Mouse (Mus musculus) mature B cell (primary cell): Measurements from ENCODE around the gene Jmjd6.
"Not testable (repeated sequence)": the region's sequence is repeated elsewhere in the genome, so short reads cannot be mapped to it uniquely, and the experiment has no call there.

Experiments used
- in situ Hi-C: fragments of 300-500 bp; cut with MboI; formaldehyde crosslinking; loops from 2 replicates; pipeline ENCODE4 v1.14.3; 2019

Jmjd6 gene

DNA sequence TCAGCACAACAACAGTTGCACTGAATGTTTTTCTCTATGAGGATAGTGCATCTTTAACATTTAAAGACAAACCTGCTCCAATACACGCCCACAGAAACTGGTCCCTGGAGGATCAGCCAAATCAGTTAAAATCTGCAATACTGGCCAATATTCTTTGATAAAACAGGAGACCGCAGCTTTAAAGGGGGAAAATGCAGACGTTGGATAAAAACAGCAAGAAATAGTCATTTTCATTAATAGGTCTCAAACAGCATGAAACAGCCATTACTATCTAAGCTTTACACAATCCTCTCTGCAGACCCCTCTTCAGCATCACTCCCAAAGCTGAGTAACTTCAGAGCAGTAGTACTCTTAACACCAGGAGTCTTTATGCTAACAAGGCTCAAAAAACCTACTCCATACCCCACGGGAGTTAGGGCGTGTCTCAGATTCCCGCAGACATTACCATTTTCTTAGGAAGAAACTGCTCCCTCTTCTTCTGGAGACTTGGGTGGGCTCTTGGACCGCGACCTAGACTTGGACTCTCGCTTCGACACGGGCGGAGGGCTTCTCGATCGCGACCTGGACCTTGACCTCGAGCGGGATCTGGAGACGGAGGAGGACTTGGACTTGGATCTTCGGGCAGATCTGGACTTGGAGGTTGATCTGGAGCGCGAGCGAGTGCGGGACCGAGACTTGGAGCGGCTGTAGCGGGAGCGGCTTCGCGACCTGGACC lies 8.5 kb upstream of the Jmjd6 start:
- in situ Hi-C loops: no loop called here

DNA sequence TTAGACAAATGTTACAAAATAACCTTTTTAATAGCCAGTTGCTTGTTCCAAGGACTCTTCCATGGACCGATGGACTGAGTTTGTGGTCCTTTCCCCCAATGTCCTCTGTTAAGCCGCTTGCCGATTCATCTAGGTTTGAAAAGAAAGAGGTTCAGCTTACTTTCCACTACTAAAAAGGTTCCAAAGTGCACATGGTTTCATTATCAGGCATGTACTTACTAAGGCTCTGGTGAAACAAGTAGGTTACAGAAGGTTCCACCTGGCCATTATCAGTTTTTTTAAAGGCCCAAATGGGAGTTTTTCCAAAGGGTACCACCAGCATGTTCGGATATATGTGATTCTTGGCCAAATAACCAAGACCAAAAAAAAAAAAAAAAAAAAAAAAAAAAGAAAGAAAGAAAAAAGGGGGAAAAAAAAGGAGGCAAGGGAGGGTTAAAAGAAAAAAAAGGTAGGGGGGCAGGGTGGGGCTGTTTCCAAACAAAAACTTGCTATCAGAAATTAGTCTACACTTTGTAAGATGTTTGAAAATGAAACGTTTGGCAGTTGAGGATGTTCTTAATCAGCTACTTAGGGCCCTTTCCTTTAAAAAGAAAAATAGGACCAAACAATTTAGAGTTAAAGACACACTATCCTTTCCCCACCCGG lies 7.7 kb upstream of the Jmjd6 start:
- in situ Hi-C loops: no loop called here

DNA sequence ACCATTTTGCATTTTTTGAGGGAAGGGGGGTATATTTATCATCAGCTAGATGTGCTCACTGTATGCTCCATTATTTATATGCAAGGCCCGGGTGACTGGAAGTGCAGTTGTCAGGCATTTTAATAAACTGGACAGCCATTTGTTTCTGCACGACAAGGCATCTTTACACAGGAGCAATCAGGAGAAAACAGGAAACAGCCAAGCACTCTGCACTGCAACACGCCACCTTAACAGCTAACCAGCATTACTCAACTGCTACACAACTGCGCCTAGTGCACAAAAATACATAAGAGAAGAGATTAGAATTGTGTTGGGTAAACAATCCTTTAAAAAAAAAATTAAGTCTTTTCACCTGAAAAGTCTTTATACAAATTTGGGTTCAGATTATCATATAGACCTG lies 6.8 kb upstream of the Jmjd6 start:
- in situ Hi-C loops: no loop called here

DNA sequence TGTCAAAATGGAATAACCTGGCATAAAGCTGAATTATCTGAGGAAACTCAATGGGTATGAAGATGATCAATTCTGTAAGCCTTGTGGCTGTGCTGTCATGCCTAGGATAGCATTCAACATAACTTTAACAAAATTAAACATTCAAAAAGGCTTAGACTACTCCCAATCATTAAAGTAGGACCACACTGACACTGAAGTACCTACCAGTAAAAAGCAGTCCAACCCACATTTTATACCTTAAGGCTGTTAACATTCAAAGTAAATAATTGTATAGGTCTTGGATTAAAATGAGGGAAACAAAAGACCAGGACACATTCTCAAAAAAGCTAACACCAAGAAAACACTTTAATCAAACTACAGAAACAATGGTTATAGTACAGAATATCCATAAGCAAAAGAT lies 6.3 kb upstream of the Jmjd6 start:
- in situ Hi-C loops: no loop called here

DNA sequence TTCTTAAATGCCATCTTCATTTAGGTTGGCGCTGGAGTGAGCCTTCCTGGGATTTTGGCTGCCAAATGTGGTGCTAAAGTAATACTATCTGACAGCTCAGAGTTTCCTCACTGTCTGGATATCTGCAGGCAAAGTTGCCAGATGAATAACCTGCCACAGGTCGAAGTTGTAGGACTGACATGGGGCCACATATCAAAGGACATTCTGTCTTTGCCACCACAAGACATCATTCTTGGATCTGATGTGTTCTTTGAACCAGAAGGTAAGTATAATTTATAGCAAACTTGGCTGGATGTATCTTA lies 5.6 kb upstream of the Jmjd6 start:
- in situ Hi-C loops: not testable (repeated sequence)

DNA sequence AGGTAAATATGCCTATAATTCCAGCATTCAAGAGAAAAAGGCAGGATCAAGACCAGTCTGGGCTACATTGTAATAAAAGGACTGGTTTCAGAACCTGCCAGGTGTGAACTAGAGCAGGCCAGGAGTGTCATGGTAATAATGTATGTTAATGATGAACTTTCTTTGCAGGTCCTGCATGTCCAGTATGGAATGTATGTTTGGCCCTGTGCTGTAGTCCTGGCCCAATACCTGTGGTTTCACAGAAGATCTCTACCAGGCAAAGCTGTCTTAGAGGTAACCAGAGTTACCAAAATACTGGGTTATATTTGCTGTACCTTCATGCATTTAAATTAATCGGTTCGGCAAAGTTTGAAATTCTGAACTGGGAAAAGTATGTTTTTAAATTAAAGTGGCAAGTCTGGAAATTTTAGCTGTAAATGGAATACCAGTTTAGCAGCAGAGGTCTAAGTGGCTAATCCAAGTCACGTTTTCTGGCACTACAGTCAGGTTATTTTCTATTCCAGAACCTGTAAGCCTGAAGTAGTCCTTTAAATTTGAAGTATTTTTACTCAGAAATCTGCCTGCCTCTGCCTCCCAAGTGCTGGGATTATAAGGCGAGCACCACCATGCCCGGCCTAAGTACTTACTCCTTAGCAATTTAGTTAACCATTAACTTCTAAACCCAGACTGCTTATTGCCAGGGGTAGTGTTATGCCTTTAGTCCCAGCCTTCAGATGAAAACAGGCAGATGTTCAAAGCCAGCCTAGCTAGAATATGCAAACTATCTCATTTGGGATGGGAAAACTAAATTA lies 5.0 kb upstream of the Jmjd6 start:
- in situ Hi-C loops: no loop called here

DNA sequence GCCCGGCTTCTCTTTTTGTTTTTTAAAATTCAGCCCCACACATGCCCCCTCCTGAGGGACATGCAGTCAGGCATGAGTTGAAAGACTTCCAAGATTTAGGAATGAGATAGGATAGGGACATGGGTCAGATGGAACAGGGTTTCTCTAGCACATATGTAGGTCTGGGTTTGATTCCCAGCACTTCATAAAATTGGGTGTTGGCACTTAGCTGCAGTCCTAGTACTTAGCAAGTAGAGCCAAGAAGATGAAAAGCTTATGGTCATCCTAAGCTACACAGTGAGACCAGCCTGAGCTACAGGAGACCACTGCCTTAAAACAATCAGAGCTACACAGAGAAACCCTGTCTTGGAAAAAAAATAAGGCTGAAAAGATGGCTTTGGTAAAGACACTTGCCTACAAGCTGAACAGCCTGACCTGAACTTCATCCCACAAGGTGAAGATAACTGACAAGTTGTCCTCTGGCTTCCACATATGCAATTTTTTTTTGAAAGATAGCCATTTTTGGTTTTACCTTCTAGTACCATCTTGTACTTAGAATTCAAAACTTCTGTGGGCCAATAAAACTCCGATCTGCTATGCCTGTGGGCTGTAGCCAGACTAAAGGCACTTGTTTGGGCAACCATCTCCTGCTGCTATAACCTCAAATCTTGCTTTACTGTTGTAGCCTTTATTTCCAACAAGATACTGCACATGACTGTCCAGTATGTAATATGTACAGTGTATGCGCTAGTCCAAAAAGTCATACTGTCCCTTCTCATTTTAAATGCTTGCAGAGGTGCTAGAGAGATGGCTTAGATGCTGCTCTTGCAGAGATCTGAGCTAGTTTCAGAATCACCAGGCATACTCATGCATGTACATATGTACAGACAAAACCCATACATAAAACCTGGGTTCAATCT lies 4.2 kb upstream of the Jmjd6 start:
- in situ Hi-C loops: no loop called here

DNA sequence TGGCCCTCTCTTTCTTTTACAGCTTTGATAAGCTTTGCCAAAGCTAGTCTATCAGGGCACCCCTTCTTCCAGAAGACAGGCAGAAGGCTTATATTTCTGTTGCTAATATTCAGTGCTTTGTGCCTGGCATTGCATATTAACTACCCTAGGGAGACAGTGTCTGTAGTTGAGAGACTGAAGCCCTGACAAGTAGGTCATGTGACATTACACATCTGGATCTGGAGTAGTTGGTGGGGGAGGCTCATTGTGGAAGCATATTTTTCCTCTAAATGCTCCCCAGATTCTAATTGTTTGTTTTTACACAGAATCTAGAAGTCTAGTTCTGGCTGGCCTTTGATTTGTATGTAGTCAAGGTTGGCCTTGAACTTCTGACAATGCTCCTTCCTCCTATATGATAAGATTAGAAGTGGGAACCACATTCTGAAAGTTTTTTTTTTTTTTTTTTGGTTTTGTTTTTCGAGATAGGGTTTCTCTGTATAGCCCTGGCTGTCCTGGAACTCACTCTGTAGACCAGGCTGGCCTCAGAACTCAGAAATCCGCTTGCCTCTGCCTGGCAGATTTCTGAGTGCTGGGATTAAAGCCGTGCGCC lies 3.4 kb upstream of the Jmjd6 start:
- in situ Hi-C loops: no loop called here

DNA sequence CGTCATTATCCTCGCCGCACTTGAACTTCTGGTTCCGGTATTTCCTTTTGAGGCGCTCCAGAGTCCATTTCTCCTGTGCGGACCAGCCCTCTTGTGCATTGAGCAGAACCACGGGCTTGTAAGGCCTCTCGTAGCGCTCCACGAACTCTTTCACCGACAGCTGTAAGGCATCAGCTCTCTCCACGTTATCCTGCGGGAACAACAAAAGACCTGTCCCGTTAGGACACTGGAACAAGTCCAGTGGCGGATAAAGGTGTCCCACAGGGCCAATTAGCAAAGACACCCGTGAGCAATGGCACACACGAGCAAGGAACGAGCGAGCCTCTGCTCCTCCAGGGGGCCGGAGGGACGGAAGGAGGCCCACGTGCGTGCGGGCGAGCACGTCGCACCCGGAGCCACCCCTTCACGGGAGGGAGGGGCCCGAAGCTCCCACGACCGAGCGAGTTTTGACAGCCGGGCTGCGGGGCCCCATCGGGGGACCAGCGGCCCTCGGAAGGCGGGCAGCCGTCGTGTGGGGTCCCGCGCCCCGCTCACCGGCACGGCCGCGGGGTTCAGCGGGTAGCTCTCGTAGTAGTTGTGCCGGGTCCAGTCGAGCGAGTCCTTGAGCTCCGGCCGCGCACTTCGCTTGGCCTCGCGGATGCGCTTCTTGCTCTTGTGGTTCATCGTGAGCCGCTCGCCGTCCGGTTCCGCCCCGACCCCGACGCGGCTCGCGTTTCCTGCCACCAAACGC lies 553 bp downstream of the Jmjd6 start:
- in situ Hi-C loops: no loop called here

DNA sequence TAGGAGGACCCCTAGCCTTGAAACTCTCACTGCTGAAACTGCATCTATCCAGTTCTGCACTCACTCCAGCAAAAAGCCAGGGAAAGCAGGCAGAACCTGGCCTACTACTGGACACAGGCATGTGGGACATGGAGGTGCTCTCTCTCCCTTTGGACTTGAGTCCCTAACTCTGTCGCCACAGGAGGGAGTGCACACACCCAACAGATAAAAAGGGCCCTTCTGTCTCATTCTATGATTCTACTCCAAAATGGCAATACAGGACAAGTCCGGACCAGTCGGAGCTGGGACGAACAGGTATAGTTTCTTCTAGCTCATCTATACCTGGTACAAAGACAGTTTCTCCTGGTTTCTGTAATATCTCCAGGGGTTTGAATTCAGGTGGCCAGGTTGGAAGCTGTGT lies 2.5 kb downstream of the Jmjd6 start:
- in situ Hi-C loops: no loop called here

DNA sequence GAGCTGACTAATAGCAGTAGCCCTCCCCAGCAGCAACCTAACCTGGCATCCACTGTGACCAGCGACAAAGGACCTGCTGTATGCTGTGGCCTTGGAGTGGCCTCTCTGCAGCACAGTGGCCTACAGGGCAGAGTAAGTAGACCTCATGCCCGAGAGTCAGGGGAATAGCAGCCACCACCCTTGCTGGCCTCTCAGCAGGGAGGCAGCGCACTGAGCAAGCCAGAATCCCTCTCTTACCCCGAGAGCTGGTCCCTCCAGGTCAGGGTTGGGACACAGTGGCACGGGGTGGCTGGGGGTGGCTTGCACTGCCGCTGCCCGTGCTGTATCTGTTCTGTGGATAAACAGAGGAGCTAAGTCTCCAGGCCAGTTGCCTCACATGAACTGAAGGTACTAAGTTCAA lies 3.6 kb downstream of the Jmjd6 start:
- in situ Hi-C loops: no loop called here

DNA sequence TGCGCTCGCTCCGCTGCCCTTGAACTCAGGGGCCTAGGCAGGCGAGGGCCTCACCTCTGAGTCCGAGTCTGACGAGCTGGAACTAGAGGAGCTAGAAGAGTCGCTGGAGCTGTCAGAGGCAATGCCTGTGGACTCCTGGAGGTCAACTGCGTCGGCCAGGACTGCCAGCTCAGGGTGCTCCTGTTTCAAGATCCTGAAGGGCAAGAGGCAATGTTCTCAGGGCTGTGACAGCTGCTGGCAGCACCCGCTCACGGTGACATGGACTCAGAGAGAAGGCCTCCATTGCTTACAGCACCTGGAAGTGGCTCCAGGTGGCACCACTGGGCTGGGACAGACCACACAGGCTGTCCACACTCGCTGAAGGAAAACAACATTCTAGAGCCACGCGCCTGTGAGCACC lies 4.3 kb downstream of the Jmjd6 start:
- in situ Hi-C loops: no loop called here

DNA sequence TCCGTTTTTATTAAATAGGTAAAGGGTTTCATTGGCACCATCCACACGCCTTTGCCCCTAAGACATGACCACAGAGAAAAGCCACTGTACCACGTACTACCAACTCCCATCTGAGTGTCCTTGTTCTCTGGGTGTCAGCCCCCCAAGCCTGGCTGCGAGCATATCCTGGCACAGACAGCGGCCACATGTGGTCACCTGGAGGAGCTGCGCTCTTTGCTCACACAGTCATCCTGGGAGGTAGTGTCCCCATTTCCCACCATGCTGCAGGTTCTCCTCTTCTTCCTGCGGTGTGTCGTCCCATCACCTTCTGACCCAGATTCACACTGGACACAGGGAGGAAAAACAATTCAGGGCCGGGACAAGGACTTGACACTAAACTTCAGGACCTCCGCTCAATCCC lies 5.8 kb downstream of the Jmjd6 start:
- in situ Hi-C loops: no loop called here

DNA sequence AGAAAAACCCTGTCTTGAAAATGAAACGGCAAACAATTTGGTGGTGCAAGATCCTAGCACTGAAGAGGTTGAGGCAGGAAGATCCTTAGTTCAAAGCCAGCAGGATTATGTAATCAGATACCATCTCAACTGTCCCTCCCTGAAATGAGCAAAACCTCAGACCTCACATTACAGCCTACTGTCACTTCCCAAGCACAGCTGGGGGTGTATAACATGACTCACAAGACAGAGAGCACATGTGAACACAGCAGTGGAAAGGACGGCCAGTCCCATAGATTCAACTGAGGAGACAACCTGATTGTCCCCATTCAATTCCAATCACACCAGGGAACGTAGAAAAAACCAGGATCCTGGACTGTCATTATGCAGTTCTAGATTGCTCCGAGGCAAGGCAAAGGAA lies 7.0 kb downstream of the Jmjd6 start:
- in situ Hi-C loops: no loop called here

DNA sequence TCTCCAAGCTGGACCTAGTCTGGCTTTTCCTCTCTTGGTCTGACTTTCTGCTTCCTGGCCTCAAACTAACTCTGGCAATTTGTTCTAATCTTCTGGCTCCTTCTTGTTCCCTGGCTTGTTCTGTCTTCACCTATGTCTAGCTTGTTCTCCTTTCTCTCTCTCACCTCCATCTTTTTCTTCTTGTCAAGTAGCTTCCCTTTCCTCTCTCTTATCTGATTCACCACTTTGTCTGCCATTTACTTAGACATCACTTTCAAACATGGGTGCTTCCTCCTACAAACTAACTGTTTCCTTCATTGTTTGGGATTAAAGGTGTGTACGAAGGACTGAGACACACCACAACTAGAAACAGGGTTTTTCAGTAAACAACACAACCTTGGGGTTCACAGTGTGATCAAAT lies 8.3 kb downstream of the Jmjd6 start:
- in situ Hi-C loops: no loop called here

DNA sequence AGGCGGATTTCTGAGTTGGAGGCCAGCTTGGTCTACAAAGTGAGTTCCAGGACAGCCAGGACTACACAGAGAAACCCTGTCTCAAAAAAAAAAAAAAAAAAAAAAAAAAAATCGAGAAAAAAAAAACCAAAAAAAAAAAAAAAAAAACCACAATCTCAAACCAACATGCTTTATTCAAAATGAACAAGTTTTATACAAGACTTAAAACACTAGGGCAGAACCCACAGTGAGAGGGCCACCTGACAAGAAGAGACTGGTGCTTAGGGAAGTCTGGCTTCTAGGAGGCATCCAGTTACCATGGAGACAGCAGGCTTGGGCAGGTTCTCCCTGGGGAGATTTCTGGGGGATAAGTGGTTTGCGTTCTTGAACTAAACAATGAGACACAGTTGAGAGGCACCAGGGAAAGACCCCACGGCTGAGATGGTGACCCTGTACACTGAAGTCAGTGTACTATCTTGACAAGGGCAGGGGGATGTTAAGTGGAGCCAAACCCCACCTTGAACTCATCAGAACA lies 11.0 kb downstream of the Jmjd6 start:
- in situ Hi-C loops: no loop called here

DNA sequence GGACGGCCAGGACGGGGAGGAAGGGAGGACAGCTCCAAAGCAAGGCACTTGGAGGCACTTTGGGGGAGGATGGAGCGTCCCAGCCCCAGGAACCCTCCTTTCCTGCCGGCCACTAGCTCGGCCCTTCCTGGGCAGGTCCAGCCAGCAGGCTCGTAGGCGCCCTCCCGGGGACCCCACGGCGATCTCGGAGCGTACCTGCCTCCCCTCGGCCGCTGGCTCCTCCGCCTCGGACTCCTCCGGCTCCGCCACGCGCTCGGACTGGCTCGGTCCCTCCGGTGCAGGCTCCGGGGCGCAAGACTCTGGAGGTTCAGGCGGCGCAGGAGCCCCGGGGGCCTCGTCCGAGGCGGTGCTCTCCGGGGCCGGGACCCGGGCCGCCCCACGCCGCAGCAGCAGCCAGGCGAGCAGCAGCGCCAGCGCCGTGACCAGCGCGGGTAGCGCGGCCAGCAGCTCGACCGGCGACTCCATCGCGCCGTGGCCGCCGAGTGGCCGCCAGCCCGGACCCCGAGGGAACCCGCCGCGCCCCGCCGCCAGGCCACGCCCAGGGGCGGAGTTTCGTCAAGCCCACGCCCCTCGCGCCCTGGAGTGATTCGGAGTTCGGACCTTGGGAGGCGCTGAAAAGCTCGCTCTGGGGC lies 15.6 kb downstream of the Jmjd6 start, which contains the start of gene Mxra7:
Gene Mxra7, minus strand, starts transcription at position 513 of the 632 bp plus-strand sequence.
- in situ Hi-C loops: no loop called here

DNA sequence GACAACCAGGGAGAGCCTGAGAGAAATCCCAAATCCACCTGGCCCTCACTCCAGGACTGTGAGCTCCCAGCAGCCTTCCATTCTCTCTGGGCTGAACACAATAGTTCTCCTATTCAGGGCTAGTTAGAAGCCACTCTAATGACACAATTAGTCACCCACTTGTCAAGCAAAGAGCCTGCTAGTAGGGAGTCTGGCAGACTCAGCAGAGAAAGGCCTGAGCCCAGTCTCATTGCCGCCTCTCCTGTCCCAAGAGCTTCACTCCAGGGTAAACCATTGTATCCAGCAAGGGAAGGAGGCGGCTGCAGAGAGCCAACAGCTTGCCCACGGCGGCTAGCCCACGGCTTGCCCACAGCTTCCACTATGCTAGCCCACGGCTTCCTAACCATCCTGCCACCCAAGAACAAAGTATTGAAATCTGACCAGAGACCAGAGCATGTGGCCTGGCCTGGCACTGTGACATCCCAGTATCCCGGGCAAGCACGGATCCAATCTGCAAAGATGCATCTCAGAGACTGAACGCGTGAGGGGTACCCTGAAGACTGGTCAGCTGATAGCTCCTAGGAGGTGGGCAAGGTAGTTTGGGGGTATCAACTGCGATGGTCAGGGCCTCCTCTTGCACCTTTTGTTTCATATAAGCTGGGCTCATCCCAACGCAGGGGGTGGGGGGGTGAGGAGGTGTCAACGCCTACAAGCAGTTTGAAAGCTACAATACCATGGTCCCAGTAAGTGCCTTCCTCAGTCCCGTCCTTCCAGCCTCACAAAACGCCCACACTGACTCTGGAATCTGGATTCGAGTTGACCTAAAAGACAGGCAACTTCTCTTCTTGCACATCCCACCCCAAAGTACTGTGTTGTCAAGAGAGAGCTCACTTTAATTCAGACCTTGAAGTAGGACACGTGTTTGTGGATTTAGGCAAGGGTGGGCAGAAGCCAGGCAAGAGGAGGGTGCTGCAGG lies 16.4 kb downstream of the Jmjd6 start:
- in situ Hi-C loops: no loop called here

DNA sequence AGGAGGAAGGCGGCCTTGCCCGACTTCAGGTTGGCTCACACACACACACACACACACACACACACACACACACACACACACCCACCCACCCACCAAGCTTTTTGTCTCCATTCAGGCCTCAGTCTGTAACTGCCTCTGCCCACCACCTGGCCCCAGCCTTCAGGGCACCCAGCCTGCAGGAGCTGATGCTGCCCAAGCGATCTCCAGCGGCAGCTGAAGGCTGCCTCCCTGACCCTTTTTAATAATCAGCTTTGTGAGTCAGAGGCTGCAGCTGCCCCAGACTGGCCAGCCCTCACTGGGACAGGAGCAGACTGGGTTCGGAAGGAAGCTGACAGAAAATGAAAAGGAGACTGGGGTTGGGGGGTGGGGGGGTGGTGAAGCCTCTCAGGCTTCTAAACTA lies 18.0 kb downstream of the Jmjd6 start:
- in situ Hi-C loops: no loop called here
